Mouse (Mus musculus): ENCODE results near the gene Bend5.

- no peak for TF ChIP-seq CTCF (IDR thresholded peaks at IDR 0.05; ENCODE audit: control insufficient read depth, insufficient read depth, low read length)
- TF ChIP-seq POLR2A (IDR thresholded peaks at IDR 0.05; ENCODE audit: borderline replicate concordance, control insufficient read depth, low read depth, low read length): no peak
Observed at GRCm38 (mm10) chr4:111501441-111501840, 86.6 kb downstream of the Bend5 start.

Measured in bone marrow, adult 2 months (tissue).